Mouse (Mus musculus): Measurements from ENCODE around the gene Chrne.

DNA sequence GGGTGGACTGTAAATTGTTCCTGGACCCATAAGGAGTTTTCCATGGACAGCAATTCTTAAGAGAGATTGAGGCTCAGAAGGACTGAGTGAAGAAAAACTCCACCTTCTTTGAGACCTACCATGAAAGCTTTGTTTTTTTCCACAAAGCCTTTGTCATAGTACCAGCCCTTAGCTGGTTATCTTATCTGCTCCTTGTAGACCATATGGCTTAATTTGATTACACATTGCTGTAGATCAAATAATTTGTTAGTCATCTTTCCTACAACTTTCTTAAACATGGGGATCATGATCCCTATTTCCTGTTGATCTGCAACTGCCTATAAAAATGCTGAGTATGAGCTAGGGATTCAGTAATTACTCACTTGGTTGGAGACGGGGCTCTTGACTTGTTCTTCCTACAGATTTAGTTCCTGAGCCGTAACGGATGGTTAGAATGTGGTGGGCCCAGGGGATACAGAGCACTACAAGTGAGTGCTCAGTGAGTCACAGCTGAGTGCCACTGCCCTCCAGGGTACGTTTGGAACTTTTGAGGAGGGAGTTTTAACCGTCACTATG is 46.6 kb downstream of the Chrne start:
- TF ChIP-seq CTCF (IDR thresholded peaks at IDR 0.05): no peak
- TF ChIP-seq EP300 (IDR thresholded peaks at IDR 0.05; ENCODE audit: insufficient read depth, low read depth, low read length): no peak
- no peak for TF ChIP-seq POLR2A (IDR thresholded peaks at IDR 0.05; ENCODE audit: insufficient read depth, low read depth, low read length)
